Mouse (Mus musculus) forebrain, embryonic 11.5 days (tissue): Measurements from ENCODE around the gene Shisal1. TPM values are rescaled to one million over a fixed set of nuclear protein-coding genes. Genes with fewer than 3 reads are reported as not detected.

Source experiments
- ATAC-seq: fragments of 200-750 bp; cut with Nextera tagmentation; replicated peaks from 2 replicates; pipeline ENCODE4 v1.8.0; 2017; ENCODE audit warnings: moderate TSS enrichment; ENCODE audit not compliant: low FRiP score
- DNase-seq: peaks from one replicate; pipeline ENCODE4 v3.0.0-alpha.2; 2017; ENCODE audit warnings: low spot score
- H3K27ac ChIP-seq: fragments of 300-500 bp; sonication (generic); 2 replicates; pipeline ENCODE4 v1.5.1; 2014; ENCODE audit warnings: low read depth, low read length
- H3K27me3 ChIP-seq: fragments of 300-500 bp; sonication (generic); 2 replicates; pipeline ENCODE4 v1.6.1; 2014; ENCODE audit warnings: mild to moderate bottlenecking, low read length, mixed read lengths; ENCODE audit not compliant: control insufficient read depth, insufficient read depth
- H3K36me3 ChIP-seq: fragments of 300-500 bp; sonication (generic); 2 replicates; pipeline ENCODE4 v1.6.1; 2014; ENCODE audit warnings: mild to moderate bottlenecking, low read length, moderate library complexity, mixed read lengths; ENCODE audit not compliant: control insufficient read depth, insufficient read depth
- H3K4me1 ChIP-seq: fragments of 300-500 bp; sonication (generic); replicated peaks from 2 replicates; pipeline ENCODE4 v1.6.1; 2014; ENCODE audit warnings: low read length, mixed read lengths; ENCODE audit not compliant: control insufficient read depth, insufficient read depth
- H3K4me2 ChIP-seq: fragments of 300-500 bp; sonication (generic); 2 replicates; pipeline ENCODE4 v1.6.1; 2014; ENCODE audit warnings: low read depth, mild to moderate bottlenecking, low read length, moderate library complexity, mixed read lengths; ENCODE audit not compliant: severe bottlenecking
- H3K4me3 ChIP-seq: fragments of 300-500 bp; sonication (generic); 2 replicates; pipeline ENCODE4 v1.5.1; 2014; ENCODE audit warnings: low read depth, low read length
- H3K9ac ChIP-seq: fragments of 300-500 bp; sonication (generic); 2 replicates; pipeline ENCODE4 v1.6.1; 2014; ENCODE audit warnings: low read length
- H3K9me3 ChIP-seq: fragments of 300-500 bp; sonication (generic); 2 replicates; pipeline ENCODE4 v1.6.1; 2016; ENCODE audit warnings: low read length, mixed read lengths; ENCODE audit not compliant: control insufficient read depth
- WGBS: fragments of 180-500 bp; shearing (Covaris S2); extraction: QIAGEN DNeasy Blood & Tissue Kit; methylation state at CpG from one replicate; pipeline ENCODE4 v1.1.7; 2014; 5-methylcytosine and 5-hydroxymethylcytosine counted together
- polyA plus RNA-seq: library from polyadenylated mRNA; unstranded; fragments of >200 nt; fragmentation: Nextera tagmentation; extraction: Ambion mirVana; gene quantifications from 2 replicates; pipeline ENCODE4 v1.2.1, GENCODE M21; 2014

The Shisal1 gene
- polyA plus RNA-seq, 1 experiment from 2014 or later, result 4.4 TPM

DNA sequence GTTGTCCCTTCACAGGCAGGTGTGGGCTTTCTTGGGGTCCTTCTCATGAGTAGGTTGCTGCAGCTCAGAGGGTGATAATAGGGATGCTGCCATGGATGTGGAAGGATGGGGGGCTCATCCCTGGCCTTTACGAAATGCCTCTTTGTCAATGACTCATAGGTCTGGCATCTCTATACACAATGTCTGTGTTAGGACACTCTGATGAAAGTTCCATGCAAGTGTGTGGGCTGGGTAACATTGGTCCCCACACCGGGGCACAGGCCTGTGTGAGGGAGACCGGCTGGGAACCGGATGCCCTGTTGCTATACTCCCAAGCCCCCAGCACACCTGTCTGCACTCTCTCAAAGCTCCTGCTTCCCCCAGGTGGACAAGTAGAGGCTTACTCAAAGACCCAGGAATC, 48.3 kb downstream of the Shisal1 start:
- Histone ChIP-seq H3K36me3 (no peaks in the 10 kb centered on the region), H3K9ac (no peak overlapping the region), H3K27me3 (no peaks in the 10 kb centered on the region; the same call in 1 of the 2 replicates), H3K27ac (no peak overlapping the region), H3K4me3 (no peak overlapping the region), H3K4me1 (no peaks in the 10 kb centered on the region; the same call in 1 of the 2 replicates), H3K4me2 (no peak overlapping the region), H3K9me3 (no peaks in the 10 kb centered on the region)
- no peak for ATAC-seq
- WGBS, result 93% methylated on average over 4 of the region's 4 CpGs
- DNase-seq, result no peak

DNA sequence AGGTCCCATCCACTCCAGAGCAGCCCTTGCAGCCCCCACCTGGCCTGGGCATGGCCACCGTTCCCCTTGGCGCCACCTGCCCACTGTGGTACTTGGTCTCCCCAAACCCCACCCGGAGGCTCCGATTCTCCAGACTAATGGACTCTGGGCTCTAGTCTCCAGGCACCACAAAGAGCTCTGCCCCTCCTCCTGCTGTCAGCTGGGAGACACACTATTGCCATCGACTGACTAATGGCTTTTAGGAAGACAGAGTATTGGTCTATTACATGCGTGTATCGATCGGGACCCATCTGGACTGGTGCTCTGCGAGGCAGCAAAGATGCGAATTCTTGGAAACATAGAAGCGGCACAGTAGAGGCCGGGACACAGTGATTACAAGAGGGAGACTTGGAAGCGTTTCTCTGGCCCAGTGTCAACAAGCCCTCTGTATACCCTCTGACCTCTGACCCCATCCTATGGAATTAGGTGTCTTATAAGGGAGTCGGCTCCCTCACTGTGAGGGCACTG, 49.2 kb downstream of the Shisal1 start:
- Histone ChIP-seq H3K4me2 (no peak overlapping the region), H3K4me3 (no peak overlapping the region), H3K27ac (no peak overlapping the region), H3K4me1 (peaks cover 2% of the 10 kb centered on the region; the same call in 1 of the 2 replicates), H3K27me3 (no peaks in the 10 kb centered on the region; the same call in 1 of the 2 replicates), H3K36me3 (no peaks in the 10 kb centered on the region), H3K9me3 (no peaks in the 10 kb centered on the region), H3K9ac (no peak overlapping the region)
- DNase-seq (no peak), ATAC-seq (no peak)
- WGBS, result 76% methylated on average over 14 of the region's 14 CpGs

DNA sequence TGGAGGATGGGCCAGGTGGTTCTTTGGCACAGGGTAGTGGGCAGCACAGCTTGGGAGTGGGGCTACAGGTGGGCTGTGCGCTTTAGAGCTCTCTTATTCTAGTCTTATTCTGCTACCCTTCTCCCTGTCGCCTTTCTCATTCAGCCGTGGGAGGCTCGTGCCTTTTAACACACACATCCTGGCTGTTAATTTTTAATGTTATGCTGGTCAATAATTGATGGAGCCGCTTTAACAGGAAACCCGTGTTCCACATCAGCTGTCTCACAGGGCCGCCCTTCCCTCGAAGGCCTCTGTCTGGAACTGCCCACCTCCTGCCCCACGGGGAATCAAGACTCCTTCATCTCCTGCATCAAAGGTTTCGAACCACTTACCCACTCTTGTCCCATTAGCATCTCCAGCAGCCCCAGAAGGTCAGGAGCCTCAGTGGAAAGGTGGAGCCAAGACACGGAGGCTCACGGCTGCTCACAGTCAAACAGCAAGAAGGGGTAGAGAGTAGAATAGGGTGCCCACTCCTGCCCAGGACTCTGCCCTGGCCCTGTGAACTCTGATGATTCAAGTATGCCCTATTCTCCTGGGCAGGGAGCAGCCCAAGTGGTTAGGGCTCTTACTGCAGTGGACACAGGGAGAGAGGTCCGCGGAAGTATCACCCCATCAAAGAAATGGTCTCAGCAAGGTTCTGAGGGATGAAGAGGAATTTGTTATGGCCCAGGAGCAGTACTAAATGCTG, 51.4 kb downstream of the Shisal1 start:
- no peak for ATAC-seq

DNA sequence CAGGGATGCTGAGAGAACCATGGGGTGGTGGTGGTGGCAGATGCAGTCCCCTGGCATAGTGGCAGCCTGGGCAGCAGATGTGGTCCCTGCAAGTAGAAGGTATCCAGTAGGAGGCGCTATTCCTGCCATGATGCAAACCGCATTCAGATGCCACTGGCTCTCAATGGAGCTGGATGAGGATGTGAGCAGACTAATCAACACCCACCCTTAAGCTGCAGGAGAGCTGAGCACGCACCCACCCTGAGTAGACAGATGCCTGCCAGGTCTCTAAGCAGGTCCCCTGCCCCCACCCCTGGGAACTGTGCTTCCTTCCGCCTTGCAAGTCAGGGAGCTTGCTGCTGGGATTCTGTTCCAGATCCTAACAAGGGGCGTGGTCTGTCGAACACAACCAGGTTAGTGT, 53.6 kb downstream of the Shisal1 start:
- Histone ChIP-seq H3K4me1 (0 out of 2 replicates have a peak, but pooled peaks cover 2% of the 10 kb centered on the region), H3K27me3 (no peaks in the 10 kb centered on the region; the same call in 1 of the 2 replicates), H3K36me3 (no peaks in the 10 kb centered on the region), H3K4me3 (no peak overlapping the region), H3K9me3 (no peaks in the 10 kb centered on the region), H3K4me2 (no peak overlapping the region), H3K9ac (no peak overlapping the region), H3K27ac (no peak overlapping the region)
- WGBS, result 53% methylated on average over 6 of the region's 6 CpGs
- ATAC-seq, result no peak
- no peak for DNase-seq

More for the DNA sequence above, 51.4 kb downstream of the Shisal1 start:
- H3K4me2 ChIP-seq, result no peak overlapping the region; the same call in 1 of the 2 replicates
- no peak overlapping the region for H3K27ac ChIP-seq
- H3K27me3 ChIP-seq, result no peaks in the 10 kb centered on the region; the same call in 1 of the 2 replicates
- H3K36me3 ChIP-seq, result no peaks in the 10 kb centered on the region
- no peak overlapping the region for H3K4me3 ChIP-seq
- 0 out of 2 replicates have a peak, but pooled peaks cover 2% of the 10 kb centered on the region for H3K4me1 ChIP-seq
- WGBS, result 92% methylated on average over 14 of the region's 14 CpGs
- no peak overlapping the region for H3K9ac ChIP-seq
- no peak for DNase-seq
- no peaks in the 10 kb centered on the region for H3K9me3 ChIP-seq

DNA sequence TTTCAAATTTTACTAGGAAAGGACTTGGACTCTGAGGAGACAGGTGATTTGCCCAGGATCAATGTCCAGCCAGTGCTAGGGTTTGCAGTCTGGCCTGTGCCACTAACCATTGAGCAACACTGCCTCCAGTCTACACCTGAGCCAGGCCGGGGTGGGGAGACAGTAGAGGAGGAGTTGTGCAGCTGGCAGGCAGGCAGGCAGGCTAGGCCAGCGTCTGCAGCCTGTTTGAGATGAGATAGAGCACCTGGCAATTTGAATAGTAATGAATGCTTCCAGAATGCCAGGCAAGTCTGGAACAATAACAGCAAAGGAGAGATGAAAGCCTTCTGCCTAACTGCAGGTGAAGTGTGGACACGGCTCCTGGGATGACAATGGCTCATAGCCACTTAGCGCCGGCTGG, 54.1 kb downstream of the Shisal1 start:
- H3K4me3 ChIP-seq, result no peak overlapping the region
- DNase-seq, result no peak

DNA sequence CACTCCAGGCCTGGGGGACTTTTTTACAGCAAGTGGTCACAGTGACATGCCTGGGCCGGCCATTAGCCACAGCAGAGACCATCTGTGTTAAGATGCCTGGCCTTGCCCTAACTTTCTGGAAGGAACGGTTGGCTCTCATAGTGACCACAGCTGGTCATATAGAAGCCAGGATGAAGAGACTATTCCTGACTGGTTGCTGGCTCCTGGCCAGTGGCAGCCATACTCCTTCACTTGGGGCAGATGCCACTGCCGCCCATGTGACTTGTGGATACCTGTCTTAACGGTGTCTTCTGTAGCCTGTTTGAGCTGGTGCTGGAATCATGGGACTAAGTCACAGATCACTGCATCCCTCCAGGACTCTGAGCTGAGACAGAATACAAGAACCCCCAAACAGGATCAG, 54.8 kb downstream of the Shisal1 start:
- H3K27ac ChIP-seq, result no peak overlapping the region

More for the DNA sequence above, 54.1 kb downstream of the Shisal1 start:
- no peaks in the 10 kb centered on the region; the same call in 1 of the 2 replicates for H3K9me3 ChIP-seq
- 80% methylated on average over 5 of the region's 5 CpGs for WGBS
- H3K9ac ChIP-seq, result no peak overlapping the region
- ATAC-seq, result no peak
- 0 out of 2 replicates have a peak, but pooled peaks cover 2% of the 10 kb centered on the region for H3K4me1 ChIP-seq
- H3K27me3 ChIP-seq, result no peaks in the 10 kb centered on the region; the same call in 1 of the 2 replicates
- H3K4me2 ChIP-seq, result no peak overlapping the region
- no peak overlapping the region for H3K27ac ChIP-seq
- no peaks in the 10 kb centered on the region for H3K36me3 ChIP-seq

DNA sequence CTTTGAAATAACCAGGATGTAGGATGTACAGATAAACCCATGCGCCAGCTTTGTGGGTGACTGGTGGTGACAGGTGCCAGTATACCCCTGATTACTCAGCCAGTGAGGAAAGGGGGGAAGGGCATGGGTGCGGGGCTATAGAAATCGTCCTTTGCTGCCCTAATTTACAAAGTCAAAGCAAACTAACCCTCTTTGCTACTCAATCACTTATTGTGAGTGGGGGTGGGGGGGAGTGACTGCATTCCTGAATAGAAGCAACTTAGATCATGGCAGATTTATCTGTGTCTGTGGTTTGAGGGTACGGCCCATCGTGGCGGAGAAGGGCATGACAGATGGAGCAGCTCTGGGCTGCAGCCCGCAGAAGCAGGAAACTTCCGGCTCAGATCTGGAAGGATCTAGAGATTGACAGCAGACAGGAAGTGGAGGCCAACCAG, 58.2 kb downstream of the Shisal1 start:
- Histone ChIP-seq H3K9ac (no peak overlapping the region), H3K4me2 (no peak overlapping the region), H3K27ac (no peak overlapping the region), H3K4me1 (0 out of 2 replicates have a peak, but pooled peaks cover 2% of the 10 kb centered on the region), H3K36me3 (no peaks in the 10 kb centered on the region), H3K4me3 (no peak overlapping the region), H3K27me3 (no peaks in the 10 kb centered on the region), H3K9me3 (peaks cover 4% of the 10 kb centered on the region; the same call in 1 of the 2 replicates)
- no peak for DNase-seq
- no peak for ATAC-seq
- 92% methylated on average over 8 of the region's 8 CpGs for WGBS

More for the DNA sequence above, 54.8 kb downstream of the Shisal1 start:
- H3K4me1 ChIP-seq, result 0 out of 2 replicates have a peak, but pooled peaks cover 2% of the 10 kb centered on the region
- peaks cover 4% of the 10 kb centered on the region; the same call in 1 of the 2 replicates for H3K9me3 ChIP-seq
- H3K4me3 ChIP-seq, result no peak overlapping the region
- no peak overlapping the region for H3K4me2 ChIP-seq
- H3K27me3 ChIP-seq, result no peaks in the 10 kb centered on the region; the same call in 1 of the 2 replicates
- DNase-seq, result no peak
- no peaks in the 10 kb centered on the region for H3K36me3 ChIP-seq
- H3K9ac ChIP-seq, result no peak overlapping the region
- 93% methylated on average over 4 of the region's 4 CpGs for WGBS
- ATAC-seq, result no peak

DNA sequence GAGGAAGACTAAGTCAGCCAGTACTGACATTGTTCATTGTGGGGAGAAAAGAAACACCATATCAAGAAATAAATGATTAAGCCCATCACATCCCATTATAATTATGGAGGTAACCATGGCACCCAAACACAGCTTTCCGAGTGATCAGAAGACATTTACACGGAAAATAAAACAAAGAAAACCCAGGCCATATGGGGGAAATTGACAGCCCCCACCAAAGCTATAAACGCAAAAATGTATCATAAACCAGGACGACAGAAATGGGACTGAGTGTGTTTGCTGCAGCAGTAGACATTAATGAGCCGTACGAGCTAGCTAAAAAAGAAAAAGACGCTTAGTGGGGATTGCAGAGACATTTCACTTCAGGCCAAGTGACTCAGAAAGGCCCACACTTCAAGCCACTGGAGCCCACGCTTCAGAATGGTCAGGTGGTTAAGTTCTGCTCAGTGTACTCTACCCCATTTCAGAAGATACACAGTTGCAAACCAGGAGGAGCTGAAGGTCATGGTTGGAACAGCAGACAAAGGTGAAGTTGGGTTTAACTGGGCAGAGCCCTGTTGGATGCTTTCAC, 60.8 kb downstream of the Shisal1 start:
- Histone ChIP-seq H3K4me1 (no peaks in the 10 kb centered on the region), H3K9me3 (peaks cover 4% of the 10 kb centered on the region; the same call in 1 of the 2 replicates), H3K4me3 (no peak overlapping the region), H3K4me2 (no peak overlapping the region), H3K27me3 (no peaks in the 10 kb centered on the region), H3K9ac (no peak overlapping the region), H3K27ac (no peak overlapping the region), H3K36me3 (no peaks in the 10 kb centered on the region)
- ATAC-seq, result no peak
- no peak for DNase-seq
- 92% methylated on average over 8 of the region's 8 CpGs for WGBS
